Mouse (Mus musculus) mouse trophoblast stem cell (cell line): Measurements from ENCODE around the gene Mapk9.

ENCODE experiments used
- in situ Hi-C, 2 experiments: fragments of 300-500 bp; cut with MseI, MboI; formaldehyde crosslinking; loops; 2 replicates in 1 of 2; 3 replicates in 1 of 2; pipeline ENCODE4 v1.15.1; 2025

The Mapk9 gene

DNA sequence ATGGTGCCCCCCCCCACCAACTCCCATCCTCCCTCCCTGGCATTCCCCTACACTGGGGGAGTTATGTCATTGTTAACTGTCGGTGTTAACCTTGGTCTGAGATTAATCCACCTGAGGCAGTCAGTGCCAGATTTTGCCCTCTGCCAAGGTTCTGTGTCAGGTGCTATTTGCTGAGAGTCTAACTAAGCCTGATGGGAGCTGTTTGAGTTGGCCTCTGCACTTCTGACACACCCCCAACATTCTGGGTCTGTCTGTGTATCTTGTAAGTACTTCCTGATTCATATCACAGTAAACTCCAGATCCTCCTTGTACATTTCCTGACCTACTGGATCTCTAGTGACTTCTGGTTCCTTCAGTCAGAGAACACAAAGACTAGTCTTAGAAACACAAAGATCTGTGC is 5.9 kb upstream of the Mapk9 start:
- in situ Hi-C loops, result loop anchor here in 1 of 2 experiments (10.0 kb wide), 1 partner anchor 116 kb away; no protein-coding TSS in a partner anchor

- in situ Hi-C loops, result loop anchor here in 1 of 2 experiments (10.0 kb wide), 1 partner anchor 117 kb away; no protein-coding TSS in a partner anchor
These were observed 4.7 kb upstream of the Mapk9 start for GRCm38 (mm10) chr11:49841886-49842285.

- in situ Hi-C loops, result loop anchor here in 1 of 2 experiments (10.0 kb wide), 1 partner anchor 118 kb away; no protein-coding TSS in a partner anchor
These were observed 3.8 kb upstream of the Mapk9 start for GRCm38 (mm10) chr11:49842718-49843117.

DNA sequence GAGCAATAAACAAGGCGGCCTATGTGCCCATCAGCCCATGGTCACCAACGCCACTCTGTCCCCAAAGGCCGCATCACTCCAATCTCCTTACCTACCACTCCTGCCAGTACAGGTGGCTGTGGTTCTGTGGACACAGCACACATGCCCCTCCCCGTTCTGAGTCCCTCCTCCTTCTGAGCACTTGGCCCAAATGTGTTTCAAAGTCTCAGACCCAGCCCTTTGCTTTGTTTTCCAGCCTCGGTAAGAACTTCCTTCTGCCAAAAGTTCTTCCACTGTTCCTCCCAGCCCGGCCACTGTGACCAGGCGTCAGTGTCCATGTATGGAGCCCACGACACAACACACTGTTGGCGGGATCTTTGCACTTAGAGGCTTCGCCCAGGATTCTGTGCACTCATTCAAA is 2.2 kb upstream of the Mapk9 start:
- in situ Hi-C loops, result loop anchor here in 1 of 2 experiments (10.0 kb wide), 1 partner anchor 120 kb away; no protein-coding TSS in a partner anchor

- in situ Hi-C loops, result loop anchor here in 1 of 2 experiments (10.0 kb wide), 1 partner anchor 120 kb away; no protein-coding TSS in a partner anchor
These were observed 1.6 kb upstream of the Mapk9 start for GRCm38 (mm10) chr11:49844969-49845368.

DNA sequence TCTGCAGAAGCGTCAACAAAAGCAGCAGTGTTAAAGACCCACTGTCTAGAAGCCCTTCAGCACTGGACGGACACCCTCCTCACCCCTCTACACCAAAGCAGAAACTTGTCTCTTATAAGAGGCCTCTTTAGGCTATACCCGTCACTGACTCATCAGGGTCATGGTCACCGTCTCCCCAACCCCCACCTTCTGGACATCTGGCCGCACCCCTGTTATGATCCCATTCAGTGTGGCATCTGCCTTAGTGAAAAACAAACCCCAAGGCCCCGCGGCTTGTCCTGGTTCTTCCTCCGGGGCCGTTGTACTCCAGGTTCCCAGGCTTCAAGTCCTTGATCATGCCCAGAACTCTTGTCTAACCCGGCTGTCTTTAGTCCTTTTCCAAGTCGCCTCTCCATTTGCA is 593 bp upstream of the Mapk9 start:
- in situ Hi-C loops, result loop anchor here in 1 of 2 experiments (10.0 kb wide), 1 partner anchor 121 kb away; no protein-coding TSS in a partner anchor

GRCm38 (mm10) chr11:49847071-49847810 is 690 bp downstream of the Mapk9 start:
- in situ Hi-C loops, result loop anchor here in 1 of 2 experiments (10.0 kb wide), 1 partner anchor 122 kb away; no protein-coding TSS in a partner anchor

DNA sequence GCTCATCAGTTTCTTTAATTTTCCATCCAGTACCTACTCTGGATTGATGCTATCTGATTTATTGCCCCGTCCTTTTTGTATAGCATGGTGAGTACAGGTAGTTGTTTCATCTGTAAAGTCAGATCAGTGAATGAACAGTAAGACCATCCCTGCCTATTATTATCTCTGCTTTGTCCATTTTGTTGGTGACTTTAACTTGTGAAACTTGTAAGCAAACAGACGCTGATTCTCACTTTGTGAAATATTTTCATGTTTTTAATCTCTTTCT is 1.2 kb downstream of the Mapk9 start:
- in situ Hi-C loops, result loop anchor here in 1 of 2 experiments (10.0 kb wide), 1 partner anchor 123 kb away; no protein-coding TSS in a partner anchor

- in situ Hi-C loops, result loop anchor here in 1 of 2 experiments (10.0 kb wide), 1 partner anchor 123 kb away; no protein-coding TSS in a partner anchor
These were observed 1.7 kb downstream of the Mapk9 start for GRCm38 (mm10) chr11:49848080-49848815.

GRCm38 (mm10) chr11:49850331-49850730 is 3.8 kb downstream of the Mapk9 start:
- in situ Hi-C loops, result no loop called here

GRCm38 (mm10) chr11:49855144-49855543 is 8.6 kb downstream of the Mapk9 start:
- in situ Hi-C loops, result no loop called here

DNA sequence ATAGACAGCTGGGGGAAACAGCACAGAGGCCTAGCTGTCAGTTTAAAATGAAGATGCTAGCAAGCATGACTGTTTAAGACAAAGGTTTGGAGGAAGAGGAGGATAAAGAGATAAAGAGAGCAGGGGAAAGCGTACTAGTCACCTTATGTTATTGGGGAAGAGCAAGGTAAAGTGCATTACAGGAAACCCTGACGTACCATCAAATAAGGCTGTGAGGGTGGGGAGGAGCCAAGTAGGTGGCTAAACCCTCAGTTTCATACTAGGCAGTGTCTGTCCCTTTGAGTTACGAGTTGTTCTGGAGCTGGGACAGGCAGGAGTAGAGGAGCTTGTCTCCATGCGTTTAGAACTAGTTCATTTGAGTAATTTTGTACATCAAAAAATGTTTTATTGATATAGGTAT is 14.6 kb downstream of the Mapk9 start:
- in situ Hi-C loops, result no loop called here

DNA sequence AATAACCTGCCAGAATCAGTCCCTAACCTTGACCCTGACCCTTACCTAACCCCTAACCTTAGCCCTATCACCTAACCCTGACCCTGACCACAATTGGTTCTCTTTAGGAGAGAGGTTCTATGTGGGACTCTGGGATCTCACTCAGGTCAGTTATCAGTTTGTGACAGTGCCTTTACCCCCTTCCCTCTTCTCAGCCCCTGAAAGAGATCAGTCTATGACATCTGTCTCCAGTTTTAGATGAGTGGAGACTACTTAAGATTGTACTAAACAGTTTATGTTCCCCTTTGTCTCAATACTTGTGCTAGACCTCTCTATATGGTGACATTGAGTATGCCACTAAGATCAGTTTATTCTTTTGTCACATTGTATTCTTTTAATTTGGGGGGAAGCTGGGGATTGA is 17.4 kb downstream of the Mapk9 start:
- in situ Hi-C loops, result no loop called here

DNA sequence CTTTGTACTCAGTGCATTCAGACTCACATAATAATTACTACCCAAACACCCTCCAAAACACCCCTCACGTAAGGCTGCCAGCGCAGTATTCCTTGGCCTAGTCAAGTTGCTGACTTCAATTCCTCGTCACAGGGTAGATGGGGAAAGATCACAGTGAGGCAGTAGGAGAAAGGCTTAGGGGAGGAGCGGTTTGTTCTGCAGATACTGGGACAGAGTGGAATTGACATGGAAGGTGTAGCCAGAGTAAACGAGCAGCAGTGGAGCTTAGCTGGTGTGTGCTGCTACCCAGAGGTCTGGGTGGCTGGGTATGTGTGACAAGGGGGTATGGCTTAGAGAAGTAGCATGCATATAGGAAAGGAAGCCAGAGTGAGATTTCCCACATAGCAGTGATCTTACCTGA is 20.8 kb downstream of the Mapk9 start:
- in situ Hi-C loops, result no loop called here

DNA sequence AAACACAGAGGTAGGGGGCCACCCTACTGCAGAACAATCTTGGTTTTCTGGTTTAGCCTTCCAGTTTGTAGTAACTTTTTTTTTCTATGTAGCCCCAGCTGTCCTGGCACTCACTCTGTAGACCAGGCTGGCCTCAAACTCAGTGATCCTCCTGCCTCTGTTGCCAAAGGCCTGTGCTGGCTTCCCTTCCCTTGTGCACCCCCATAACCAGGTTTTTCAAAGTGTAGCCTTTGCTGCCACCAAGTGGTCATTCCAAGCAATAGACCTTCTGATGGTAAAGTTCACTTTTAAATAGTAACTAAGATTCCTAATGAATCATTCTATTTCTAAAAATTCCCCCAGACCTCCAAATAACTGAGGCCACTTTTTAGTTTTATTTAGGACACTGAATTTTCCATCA is 23.2 kb downstream of the Mapk9 start:
- in situ Hi-C loops, result no loop called here

GRCm38 (mm10) chr11:49871914-49872313 is 25.4 kb downstream of the Mapk9 start:
- in situ Hi-C loops, result no loop called here

DNA sequence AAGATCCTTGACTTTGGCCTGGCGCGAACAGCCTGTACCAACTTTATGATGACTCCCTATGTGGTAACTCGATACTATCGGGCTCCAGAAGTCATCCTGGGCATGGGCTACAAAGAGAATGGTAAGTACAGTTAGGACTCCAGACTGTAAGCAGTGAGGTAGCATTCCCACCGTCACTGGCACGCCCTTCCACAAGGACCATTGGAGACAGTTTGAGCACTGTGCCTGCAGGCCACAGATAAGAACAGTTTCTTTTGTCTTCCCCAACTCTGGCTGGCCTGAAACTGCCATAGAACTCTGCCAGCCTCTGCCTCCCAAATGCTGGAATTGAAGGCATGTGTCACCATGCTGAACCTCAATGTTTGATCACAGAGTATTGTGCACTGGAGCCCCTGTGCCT is 26.2 kb downstream of the Mapk9 start:
- in situ Hi-C loops, result no loop called here

DNA sequence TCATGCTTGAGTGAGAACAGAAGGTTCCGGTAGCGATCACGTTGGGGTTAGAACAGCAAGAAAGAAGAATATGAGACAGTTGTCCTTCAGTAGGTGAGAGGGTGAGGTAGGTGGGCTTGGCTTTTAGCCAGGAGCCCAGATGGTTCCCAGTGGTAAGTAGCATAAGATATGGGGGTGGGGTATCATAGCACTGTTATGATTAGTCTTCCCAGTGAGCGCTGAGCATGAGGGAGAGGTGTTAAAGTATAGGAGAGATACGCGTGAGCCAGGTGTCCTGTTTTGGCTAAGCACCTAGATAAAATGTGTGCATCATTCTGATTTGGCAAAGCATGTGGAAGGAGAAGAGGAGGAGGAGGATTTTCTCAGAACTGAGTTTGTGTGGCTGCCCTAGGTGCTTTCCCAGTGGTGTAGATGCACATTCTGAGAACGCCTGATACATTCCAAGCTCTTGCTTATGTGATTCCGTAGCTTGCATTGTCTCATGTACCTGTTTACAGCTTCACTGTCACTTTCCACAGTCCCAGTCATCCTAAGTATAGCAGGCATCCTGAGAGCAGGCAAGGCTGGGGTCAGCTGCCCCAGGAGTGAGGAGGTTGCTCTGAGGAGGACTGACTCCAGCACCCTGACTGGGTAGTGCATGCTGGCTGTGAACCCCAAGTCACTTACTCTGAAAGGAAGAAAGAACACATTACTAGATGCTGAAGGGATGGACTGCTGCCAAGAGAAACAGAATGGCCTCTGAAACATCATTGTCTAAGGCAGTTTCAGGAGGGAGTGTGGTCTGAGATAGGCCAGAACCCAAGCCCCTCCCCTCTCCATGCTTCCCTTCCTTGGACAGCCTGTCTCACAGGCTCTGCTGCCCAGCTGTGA is 30.6 kb downstream of the Mapk9 start:
- in situ Hi-C loops, result no loop called here

DNA sequence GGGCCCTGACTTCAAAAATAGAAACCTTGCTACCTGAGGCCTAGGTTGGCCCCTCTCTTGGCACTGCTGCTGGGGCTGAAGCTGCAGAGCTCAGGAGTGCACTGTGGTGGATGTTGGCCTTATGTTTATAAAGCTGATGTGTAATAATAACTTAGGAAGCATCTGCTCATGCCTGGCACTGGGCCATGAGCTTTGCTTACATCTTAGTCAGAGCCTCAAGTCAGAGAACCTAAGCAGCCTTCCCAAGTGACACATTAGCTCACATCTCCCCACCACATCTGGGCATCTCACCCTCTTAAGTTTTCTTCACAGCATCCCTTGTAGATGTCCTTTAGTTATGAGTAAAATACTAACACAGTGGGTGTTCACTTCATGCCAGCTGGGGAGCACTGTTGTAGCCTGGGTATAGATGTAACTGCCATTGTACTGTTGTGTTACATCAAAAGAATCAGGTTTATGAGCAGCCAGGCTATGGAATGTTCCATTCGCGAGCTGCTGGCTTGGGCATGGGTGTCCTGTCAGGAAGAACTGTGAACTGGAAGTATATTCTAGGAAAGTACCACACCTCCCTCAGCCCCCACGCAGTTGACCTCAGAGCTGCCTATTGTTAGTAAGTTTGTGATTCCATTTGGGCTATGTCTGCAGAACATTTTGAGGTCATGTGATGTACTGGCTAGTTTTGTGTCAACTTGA is 33.5 kb downstream of the Mapk9 start:
- in situ Hi-C loops, result no loop called here

- in situ Hi-C loops, result no loop called here
These were observed 36.8 kb downstream of the Mapk9 start for GRCm38 (mm10) chr11:49883394-49883793.

DNA sequence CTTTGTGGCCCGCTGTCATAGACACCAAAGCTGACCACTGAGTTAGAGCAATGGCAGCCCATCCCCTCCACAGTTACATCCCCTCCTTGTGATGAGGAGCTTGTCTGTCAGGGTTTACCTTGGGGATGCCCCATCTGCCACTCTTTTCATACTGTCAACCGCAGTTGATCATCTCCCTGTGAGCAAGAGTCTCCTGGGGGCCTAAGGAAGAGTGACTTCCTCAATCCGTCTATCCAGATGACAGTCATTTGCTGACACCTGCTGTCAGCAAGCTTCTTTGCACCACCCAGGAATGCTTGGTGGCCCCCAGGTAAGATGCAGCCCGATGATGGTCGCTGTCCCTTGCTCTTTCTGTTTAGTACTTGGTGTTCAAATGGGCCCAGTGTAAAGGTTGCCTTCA is 41.9 kb downstream of the Mapk9 start:
- in situ Hi-C loops, result no loop called here
